Mouse (Mus musculus): ENCODE measurements around the gene Gm49721. TPM values are rescaled to one million over a fixed set of nuclear protein-coding genes. Genes with fewer than 3 reads are reported as not detected.
"Not testable (repeated sequence)": the region's sequence is repeated elsewhere in the genome, so short reads cannot be mapped to it uniquely, and the experiment has no call there.

The Gm49721 gene
- under 1 TPM; 0.34 to 0.36 TPM for total RNA-seq (2021)
- long read RNA-seq, partial matches to known transcripts = 0 of 2 reads
- long read RNA-seq, other reads (novel, unspliced or antisense) = 2 of 2 reads

GRCm38 (mm10) chr17:6978287-6979248 is at the start of gene Gm49721:
Gm49721 (plus strand) TSS chr17:6978904.
- DNase-seq (ENCODE audit: low spot score in 2 of 2) = peak; percentile 54 to 64

- not testable (repeated sequence) for DNase-seq (ENCODE audit: low spot score in 2 of 2)
Measured at GRCm38 (mm10) chr17:6931625-6932024, 47.1 kb upstream of the Gm49721 start.

- not testable (repeated sequence) for DNase-seq (ENCODE audit: low spot score in 2 of 2)
Measured at GRCm38 (mm10) chr17:6942560-6942959, 36.1 kb upstream of the Gm49721 start.

GRCm38 (mm10) chr17:6947637-6947983 is 31.1 kb upstream of the Gm49721 start:
- not testable (repeated sequence) for DNase-seq (ENCODE audit: low spot score in 2 of 2)

DNA sequence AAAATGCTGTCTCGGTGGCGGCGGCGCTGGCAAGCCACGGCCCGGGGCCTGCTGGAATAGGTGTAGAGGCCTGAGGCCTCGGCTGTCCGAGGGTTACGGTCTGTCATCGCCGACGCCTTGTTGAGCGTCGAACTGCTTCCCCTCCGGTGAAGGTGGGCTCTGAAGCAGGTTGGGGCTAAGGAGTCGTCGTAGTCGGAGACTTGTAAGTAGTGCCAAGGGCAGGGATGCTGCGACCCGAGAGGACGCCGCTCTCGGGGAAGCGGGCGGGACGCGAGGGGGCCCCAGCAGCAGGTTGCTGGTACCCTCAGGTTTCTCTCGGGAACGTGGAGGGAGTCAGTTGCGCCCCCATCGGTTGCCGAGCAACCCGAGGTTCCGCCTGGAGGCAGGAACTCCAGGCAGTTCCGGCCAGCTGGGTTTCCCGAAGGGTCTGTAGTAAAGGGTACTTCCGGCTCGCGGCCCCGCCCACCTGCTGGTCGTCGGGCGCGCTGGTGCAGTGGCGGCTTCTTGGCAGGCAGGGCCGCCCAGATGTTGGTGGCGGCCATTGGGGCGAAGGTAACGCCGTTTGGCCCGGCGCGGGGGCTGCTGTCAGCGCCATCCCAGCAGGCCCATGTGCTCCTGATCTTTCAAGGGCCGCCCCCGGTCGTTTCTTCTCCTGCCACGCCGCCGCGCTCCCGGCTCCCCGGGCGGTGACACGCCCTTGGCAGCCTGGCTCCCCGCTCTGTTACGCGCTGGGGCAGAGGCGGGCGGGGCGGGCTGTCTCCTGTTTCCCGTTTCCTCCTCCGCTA is 30.5 kb upstream of the Gm49721 start, which contains the start of gene Rsph3b:
Gene Rsph3b, minus strand, starts transcription at position 699 of the 785 bp plus-strand sequence.
- peak; percentile 78 to 84 for DNase-seq (ENCODE audit: low spot score in 2 of 2)

DNA sequence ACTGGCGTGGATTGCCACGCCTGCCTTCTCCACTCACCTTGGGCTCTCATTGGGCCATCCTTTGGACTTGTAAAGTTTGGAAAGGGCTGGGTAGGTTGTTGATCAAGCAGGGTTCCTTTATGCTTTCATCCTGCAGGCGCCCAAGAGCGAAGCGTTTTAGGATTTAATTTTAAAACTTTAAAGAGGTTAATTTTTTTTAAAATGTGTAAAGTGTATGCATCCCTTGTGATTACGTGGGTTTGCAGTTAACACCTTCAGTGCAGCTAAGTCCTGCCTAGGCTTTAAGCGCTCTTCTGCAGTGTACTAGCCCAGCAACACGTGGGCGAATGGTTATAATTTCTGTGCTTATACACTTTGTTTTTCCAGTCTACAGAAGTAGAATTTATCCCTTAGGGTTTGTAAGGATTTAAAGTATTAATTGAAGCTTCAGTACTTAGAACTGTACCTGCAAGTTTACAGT is 29.9 kb upstream of the Gm49721 start:
- not testable (repeated sequence) for DNase-seq (ENCODE audit: low spot score in 2 of 2)

- not testable (repeated sequence) for DNase-seq (ENCODE audit: low spot score in 2 of 2)
Measured at GRCm38 (mm10) chr17:6958881-6959280, 19.8 kb upstream of the Gm49721 start.

DNA sequence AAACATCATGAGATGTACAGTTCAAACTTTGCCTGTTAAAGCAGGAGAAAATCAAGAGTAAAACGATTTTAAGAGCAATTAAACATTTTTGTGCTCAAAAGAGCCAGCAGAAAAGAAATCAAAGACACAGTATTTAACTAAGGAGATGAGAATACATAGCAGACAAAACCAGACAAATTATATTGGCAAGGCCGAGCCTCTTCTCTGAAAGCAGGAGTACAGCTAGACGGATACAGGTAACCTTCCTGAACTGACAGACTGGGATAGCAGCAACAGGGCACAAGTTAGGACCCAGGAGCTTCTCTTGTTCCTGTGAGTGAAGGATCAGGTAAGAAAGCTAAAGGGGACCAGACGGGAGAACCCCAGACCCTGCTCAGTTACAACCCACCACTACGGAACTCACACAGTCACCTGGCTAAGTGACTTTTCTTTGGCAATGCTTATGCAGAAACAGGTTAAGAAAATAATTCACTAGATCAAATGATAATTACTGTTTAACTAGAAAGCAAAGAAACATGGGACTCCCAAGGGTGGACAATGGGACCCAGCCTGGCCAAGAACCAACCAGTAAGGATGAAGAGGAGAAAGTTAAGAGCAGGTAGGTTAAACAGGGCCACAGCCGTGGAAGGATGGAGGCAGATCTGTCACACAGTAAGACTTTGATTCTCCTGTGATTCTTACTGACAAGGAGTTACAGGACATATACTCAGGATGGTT is 19.0 kb upstream of the Gm49721 start:
- not testable (repeated sequence) for DNase-seq (ENCODE audit: low spot score in 2 of 2)

DNA sequence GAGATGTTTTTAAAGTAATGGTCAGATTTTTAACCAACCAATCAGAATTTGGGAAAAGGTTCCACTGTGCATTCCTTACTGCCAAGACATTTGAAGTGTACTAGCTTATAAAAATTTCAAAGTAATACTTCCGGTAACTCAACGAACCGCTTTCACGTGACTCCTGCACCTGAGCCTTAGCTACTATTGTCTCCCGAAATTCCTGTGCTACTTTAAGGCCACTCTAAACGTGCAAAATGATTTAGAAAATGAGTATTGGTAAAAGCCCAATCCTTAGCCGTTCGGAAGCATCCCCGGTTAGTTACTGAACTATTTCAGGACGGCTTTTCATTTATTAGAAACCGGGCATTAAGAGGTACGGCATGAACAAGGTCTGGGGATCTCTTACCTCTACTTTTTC is 18.4 kb upstream of the Gm49721 start:
- not testable (repeated sequence) for DNase-seq (ENCODE audit: low spot score in 2 of 2)

DNA sequence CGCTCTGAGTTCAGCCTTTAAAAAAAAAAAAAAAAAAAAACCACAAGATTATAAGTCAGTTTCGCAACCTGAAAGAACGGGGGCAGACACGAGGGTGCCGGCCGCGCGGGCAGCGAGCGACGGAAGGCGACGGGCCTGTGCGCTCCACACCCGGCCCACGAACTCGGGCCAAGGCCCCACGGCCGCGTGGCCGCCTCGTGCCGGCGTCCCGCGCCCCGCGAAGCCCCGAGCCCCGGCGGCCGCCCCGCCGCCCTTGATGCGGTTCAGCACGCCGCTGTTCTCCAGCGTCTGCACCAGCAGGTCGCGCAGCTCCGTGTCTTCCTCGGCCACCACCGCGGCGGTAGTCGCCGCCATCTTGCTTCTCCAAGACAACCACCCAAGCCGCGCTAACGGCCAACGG is 17.9 kb upstream of the Gm49721 start, which contains the start of gene Tagap1:
Gene Tagap1, minus strand, starts transcription at position 381 of the 400 bp plus-strand sequence.
- peak; percentile 49 to 60 for DNase-seq (ENCODE audit: low spot score in 2 of 2)

DNA sequence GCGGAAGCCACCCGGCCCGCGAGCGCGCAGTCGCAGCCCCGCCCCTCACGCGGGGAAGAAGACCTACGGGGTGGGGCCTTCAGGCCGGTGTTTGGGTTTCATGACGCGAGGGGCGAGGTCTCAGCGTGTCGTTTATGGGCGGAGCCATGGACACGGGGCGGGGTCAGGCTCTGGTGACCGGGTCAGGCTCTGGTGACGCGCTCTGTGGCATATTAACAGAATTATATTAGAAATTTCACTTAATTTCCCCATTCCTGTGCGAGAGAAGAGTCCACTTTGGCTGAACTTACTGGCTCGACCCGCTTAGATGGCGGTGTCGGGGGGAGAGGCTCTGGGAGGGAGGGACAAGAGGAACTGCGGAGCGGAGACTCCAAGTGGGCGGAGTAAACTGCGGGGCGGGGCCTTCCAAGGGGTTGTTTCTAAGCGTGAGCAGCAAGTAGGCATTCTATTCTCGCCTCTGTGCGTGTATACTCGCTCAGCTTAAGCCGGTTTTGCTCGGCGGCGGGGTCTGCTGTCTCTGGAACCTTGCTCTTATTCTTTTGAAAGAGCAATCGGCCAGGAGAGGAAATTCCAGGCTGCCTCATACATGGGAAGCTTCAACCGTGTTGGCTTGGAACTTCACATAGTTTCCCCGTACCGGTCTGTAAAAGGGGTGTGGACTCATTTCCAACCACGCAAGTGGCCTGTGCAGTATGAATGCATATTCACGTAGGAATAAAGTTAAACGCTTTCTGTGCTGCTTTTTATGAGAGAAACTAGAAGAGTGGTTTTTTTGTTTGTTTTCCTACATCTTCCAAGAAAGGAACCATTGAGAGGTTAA is 17.3 kb upstream of the Gm49721 start:
- DNase-seq (ENCODE audit: low spot score in 2 of 2) = peak; percentile 31 to 49

DNA sequence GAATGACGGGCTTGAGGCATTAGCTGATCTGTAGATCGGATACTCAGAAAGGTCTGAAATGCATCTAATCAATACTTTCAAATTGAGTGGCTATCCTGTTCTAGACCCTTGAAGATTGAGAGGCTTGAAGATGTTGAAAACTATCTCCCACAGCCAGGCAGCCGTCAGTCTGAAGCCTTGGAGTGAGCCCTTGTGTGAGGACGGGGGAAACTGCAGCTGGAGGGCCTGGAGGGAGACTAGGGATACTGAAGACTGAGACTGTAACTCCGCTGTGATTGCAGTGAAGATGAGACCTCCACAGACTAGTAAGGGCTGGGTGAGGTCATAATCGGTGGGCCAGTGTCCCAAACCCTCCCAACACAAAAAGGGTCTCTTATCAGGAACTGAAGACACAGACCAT is 16.4 kb upstream of the Gm49721 start:
- not testable (repeated sequence) for DNase-seq (ENCODE audit: low spot score in 2 of 2)

GRCm38 (mm10) chr17:6962936-6963335 is 15.8 kb upstream of the Gm49721 start:
- not testable (repeated sequence) for DNase-seq (ENCODE audit: low spot score in 2 of 2)

DNA sequence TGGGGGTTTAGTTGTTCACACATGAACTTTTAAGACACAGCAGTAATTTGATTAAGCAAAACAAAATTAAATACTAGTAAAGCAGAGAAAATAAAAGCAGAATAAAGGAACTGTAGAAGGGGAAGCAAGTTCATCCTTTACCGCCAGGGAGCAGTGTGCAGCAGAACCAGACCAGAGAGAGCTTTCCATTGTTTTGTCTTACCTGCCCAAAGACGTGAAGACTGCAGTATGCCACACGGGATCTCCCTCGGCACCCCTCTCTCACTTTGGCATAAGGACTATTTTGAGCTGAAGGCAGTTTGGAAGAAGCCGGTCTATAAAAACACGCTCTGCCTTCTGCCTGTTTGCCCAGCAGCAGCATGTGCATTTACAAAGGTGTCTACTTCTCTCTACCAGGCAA is 13.3 kb upstream of the Gm49721 start:
- peak; percentile 16 to 52 for DNase-seq (ENCODE audit: low spot score in 2 of 2)

GRCm38 (mm10) chr17:6967673-6968072 is 11.0 kb upstream of the Gm49721 start:
- not testable (repeated sequence) for DNase-seq (ENCODE audit: low spot score in 2 of 2)

DNA sequence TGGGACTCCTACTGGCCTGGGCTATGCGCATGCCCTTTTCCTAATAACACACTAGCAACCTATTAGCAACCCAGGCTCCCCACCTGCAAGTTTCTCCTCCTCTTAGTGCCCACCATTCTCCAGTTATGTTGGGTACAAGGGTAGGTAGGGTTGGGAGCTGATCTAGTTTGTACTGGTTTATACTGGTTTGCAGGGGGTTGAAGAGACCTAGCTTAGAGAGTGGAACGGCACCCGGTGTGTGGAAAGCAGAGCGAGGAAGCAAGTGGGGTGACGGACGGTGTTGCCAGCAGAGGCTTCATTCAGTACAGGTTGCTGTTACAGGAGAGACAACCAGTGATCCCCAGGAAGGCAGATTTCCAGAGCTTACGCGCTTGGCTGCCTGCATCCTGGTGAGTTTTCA is 8.4 kb upstream of the Gm49721 start, which contains the start of gene Rnaset2b:
Gene Rnaset2b, plus strand, starts transcription at position 301 of the 400 bp plus-strand sequence.
- not testable (repeated sequence) for DNase-seq (ENCODE audit: low spot score in 2 of 2)

- DNase-seq (ENCODE audit: low spot score in 2 of 2) = not testable (repeated sequence)
Measured at GRCm38 (mm10) chr17:6971238-6971637, 7.5 kb upstream of the Gm49721 start.

DNA sequence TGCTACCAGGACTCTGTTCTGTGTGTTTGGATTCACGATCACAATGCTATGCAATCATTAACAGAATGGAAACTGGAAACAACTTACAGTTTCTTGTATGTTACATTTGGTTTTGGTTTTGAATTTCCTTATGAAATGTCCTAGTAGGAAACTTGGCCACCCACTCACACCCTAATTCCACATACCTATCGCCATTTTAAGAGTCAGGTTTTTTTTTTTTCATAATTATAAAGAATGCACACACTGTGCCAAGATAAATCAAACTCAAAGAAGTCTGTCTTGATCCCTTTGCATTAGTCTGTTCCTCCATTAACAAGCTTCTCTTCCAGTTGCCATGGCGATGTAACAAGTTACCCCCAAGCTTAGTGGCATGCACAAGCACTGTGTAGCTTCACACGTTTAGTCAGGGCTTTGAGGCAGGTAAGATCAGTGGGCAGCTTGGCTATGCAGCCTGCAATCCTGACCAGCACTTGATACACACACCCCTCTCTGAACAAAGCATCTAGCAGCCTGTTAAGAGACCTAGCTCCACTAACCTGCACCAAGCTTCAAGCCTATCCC is 5.8 kb upstream of the Gm49721 start:
- DNase-seq (ENCODE audit: low spot score in 2 of 2) = not testable (repeated sequence)

DNA sequence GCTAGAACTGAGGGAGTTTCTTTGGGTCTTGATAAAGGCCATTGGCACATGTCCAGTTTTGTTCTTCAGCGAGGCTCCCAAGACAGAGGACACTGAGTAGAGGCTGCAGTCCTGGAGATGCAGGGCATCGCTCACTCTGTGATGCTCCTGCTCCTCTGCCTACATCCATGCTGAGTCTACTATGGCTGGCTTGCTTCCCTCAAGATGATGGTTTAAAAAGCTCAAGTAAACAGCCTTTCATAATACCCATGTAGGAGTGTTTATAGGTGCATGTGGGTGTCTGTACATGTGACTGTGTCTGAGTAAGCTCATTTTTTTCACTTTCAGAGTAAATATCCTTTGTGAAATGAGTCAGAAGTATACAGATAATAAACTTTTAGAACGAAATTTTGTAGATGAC is 3.7 kb upstream of the Gm49721 start:
- DNase-seq (ENCODE audit: low spot score in 2 of 2) = not testable (repeated sequence)
